Mouse (Mus musculus): ENCODE data around the gene Srgap3.
A peak's percentile ranks its signal among the peaks of the same experiment; 100 is the strongest.
"Not testable (repeated sequence)": the region's sequence is repeated elsewhere in the genome, so short reads cannot be mapped to it uniquely, and the experiment has no call there.

The Srgap3 gene

DNA sequence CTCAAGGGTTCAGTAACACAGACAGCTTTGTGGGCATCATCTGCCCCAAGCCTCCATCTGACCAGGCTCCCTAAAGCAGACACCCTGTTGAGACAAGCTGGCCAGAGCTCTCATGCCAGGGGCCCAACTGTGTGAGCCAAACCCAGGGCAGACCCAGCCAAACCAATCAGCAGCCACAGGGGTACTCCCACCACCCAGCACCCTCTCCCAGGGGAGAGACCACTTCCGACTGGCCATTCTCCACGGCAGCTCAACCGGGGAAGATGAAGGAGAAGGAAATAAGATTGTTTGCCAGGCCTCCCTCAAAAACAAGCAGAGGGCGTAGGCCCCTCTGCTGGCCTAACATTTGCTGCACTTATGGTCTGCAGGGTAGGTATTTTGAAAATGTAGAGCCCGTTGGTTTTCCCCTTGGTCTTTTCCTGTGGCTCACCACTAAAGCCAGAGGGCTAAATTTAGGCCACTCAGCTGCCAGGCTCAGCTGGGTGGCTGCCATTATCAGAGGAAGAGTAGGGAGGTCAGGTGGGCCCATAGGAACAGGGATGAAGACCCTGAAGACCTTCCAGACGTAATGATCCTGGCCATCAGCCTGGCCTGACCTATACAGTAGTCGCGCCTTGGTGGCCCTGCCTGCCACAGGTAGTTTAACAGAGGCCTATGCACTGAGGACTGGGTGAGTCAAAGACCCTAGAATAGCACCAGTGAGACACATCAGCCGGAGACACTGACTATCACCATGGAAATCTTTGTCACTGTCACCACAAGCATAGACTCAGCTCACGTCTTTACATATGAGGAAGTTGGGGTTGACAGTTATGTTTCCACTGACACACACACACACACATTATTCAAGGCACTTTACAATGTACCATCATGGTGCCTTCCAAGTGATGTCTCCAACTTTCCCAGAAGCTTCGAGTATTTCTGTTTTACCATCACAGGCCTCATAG is 85.4 kb downstream of the Srgap3 start:
- no peak for DNase-seq (ENCODE audit: low read depth)

DNA sequence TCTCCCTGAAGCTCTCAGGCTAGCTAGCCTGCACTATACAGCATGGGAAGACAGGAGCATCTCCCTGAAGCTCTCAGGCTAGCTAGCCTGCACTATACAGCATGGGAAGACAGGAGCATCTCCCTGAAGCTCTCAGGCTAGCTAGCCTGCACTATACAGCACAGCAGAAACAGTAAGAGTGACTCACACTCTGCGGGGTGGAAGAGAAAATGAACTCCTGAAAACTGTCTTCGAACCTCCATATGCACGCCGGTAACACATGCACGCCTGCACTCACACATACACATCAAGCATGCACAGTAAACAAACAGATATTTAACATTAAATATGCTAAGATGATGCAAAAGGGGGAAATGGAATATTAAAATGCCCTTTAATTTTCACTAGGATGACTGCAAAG is 86.8 kb downstream of the Srgap3 start:
- DNase-seq (ENCODE audit: low read depth), result not testable (repeated sequence)

DNA sequence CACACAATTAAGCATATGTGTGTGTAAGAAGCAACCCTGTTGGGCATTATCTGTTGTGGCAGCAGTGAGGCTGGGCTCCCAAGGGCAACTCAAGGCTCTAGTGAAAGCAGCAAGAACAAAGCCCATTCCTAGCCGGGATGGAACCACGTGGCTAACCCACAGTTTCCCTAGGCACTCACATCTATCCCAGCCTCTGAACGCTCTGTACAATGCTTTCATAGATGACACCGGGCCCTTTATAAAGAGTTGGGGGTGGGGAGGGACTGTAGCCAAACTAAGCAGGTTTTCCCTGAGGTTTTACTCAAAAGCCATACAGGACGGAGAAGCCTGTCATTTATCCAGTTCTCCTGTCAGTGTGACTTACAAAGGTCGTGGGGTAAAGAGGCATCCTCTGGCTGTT is 90.0 kb downstream of the Srgap3 start:
- no peak for DNase-seq (ENCODE audit: low read depth)

DNA sequence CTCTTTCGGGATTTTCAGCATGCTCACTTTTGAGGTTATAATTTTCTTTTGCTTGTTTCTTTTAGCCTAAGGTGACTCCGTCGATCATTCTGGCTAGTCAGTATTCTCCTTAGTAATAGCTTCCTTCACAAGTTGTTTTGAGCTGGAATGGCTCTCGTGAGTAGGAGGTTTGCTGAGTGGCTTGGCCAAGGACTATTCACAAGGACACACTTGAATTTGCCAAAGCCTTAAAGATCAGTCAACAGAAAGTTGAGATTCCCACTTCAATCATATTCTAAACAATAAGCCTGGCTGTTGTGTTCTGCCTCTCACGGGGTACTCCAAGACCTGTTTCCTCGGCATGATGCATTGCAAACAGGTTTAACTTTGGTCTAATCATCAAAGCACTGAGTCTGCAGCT is 91.9 kb downstream of the Srgap3 start:
- DNase-seq (ENCODE audit: low read depth), result no peak

DNA sequence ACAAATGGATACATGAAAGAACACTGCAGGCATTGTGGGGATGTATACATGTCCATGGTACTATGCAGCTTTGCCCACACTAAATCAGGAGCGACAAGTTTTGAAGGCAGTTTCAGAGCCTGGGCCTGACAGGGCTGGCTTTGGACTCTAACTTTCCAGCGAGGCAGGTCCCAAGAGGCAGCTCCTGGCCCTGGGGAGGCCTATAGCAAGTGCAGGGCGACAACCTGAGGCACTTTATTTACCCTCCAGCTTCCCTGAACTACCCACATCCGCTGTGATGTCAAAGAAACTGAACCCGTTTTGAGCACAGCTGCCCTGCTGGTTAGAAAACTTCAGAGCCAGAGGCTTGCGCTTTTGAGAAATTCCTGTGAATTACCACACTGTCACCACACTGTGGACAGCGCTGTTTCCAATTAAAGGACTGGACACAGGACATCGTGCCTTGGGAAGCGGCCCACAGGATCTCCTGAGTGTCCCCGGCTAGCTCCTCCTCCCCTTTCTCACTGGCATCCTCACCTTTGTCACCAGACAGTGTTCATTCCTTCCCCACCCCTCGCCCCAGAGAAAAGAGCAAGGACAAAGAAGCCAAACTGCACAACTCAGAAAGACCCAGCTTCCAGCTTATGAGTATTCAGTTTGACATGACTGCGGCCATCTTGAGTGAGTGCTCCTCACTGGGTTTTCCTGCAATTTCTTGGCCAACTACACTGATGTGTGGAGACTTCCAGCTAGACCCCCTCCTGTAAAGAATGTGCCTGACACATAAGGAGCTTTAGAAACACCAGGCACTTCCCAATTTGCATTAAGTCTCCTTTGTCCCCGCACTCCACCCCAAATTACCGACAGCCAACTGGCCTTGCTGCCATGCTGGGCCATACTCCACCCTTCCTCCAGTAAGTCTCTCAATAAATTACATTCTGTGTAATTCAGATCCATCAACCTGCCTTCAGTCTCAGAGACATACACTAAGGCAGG is 94.5 kb downstream of the Srgap3 start:
- no peak for DNase-seq (ENCODE audit: low read depth)

DNA sequence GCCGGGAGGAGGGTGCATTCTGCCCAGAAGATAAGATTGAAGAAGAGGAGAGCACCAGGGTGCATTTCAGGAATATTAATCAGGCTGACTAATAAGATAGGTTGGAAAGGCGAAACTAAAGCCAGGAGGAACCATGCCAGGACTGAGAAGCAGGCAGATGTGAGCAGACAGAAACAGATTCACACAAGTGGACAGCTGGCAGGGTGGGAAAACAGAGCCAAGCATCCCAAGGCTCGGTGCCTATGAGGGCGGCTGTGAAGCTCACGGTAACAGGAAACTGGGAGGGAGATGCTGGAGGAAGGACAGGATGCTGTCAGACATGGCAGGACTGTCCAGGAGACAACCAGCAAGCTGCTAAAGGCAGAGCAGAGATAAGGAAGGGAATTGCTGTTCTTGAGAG is 96.3 kb downstream of the Srgap3 start:
- peak; percentile 58 for DNase-seq (ENCODE audit: low read depth)

DNA sequence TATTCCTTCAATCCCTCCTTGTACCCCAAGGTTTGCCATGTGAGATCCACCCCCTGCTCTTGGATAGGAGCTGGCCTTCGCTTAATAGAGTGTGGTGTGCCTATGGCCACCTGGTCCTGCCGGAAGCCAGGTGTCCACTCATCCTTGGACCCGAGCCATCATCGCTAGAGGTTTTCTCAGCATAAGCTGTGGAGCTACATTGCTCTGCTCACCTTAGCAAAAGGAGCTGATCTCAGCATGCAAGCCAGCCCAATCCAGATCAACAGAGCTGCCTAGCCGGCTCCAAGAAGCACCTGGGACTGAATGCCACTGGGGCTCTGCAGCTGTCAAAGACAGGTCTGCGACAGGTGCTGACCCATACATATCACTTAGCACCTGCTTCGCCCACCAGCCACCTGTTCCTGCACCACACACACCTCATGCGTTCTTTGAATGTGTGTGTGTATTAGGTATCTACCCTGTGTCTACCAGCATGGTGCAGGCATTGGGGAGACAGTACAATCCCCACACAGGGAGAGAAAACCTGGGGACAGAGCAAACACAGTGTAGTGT is 98.4 kb downstream of the Srgap3 start:
- no peak for DNase-seq (ENCODE audit: low read depth)

DNA sequence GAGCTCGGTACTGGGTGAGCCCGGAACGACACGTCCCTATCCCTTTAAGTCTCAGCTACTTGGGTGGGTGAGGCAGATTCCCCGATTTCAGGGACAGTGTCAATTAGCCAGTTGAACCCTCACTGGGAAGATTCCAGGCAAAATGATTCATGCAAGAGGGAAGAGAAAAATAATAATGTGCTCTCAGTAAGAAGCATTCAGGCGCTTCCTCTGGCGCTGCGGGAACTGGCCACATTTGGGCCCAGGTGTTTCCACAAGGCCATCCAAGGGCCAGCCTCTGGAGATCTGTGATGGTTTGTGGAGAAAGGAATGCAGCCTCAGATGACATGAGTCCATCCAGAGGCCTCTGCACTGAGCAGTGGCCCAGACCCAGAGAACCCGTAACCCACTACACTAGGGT is 100.2 kb downstream of the Srgap3 start:
- no peak for DNase-seq (ENCODE audit: low read depth)

DNA sequence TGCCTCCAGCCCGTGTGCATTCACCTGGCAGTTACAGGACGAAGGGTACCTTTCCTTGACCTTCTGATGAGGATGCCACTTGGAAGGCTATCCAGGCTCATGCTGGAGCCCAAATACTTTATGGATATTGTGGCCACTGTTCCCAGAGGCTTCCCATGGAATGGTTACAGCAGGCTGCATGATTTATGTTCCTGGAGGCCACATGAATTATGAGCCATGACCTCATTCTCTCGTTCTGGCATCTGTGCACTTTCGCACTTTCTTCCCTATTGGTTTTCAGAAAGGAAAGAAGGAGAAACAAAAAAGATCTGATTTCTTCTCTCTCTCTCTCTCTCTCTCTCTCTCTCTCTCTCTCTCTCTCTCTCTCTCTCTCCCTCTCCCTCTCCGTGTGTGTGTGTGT is 104.6 kb downstream of the Srgap3 start:
- DNase-seq (ENCODE audit: low read depth), result peak; percentile 75

DNA sequence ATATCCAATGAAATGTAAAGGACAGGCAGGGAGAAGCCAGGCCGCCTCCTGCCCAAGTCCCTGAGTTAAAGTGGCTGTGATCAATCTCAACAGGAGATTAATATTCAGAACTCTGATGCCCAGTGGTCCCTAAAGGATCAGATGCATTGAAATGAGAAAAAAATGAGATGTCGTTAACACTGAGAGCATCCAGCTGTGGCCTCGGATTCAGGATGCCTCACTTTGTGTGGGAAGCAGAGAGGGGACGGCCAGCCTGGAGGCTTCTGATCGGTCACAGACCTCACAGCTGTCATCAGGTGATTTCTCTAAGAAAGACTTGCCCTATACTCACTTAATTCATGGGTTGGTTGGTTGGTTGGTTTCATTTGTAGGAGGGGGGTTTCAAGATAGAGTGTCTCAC is 106.7 kb downstream of the Srgap3 start:
- no peak for DNase-seq (ENCODE audit: low read depth)

DNA sequence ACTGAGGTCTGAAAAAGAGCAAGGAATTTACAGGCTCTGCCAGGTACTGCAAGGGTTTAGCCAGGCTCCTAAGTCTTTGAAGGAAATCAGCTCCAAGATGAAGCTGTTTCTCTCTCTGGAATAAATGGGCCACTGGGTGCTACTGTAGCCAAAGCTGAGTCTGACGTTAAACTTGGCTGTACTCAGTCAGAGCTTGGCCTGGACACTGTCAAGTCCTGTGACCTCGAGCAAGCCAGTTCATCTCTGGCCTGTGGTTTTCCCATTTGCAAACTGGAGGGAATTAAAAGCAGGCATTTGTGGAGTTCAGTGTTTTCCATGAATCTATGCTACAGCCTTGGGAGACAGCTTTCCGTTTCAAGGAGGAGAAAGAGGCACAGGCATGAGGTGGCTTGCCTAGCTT is 107.7 kb downstream of the Srgap3 start:
- peak; percentile 41 for DNase-seq (ENCODE audit: low read depth)

DNA sequence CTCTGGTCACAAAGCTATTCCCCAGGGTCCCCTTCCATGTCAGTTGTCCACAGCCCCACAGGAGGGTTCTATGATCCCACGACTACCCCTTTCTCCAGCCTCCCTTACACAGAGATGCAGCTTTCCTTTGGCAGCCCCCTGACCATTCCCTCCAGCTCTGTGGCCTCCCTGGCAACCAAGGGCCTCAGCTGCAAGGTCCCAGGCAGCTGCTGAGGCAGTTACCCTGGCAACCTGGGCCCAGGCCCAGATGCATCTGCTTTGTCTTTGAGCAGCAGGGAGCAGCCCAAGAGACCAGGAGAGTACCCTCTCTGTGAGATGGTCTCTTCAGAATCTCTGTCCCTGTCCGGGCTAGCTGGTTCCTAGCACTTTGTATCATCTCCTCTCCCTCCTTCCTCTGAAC is 108.2 kb downstream of the Srgap3 start:
- peak; percentile 31 for DNase-seq (ENCODE audit: low read depth)

DNA sequence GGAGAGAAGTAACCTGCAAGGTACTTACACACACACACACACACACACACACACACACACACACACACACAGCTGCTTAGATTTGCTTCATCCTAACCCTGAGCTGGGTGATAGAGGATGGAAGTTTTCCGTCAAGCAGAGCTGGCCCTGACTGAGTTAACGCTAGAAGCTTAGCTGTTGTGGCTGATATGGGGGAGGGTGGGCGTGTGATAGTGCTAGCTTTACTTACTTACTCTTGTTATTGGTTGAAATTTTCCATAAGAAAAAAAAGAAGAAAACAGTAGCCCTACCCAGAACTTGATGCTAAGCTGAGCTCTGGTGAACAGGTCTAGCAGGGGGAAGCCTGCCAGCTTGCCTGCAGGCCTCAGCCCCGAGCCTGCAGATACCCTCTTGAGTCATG is 110.4 kb downstream of the Srgap3 start:
- DNase-seq (ENCODE audit: low read depth), result no peak

DNA sequence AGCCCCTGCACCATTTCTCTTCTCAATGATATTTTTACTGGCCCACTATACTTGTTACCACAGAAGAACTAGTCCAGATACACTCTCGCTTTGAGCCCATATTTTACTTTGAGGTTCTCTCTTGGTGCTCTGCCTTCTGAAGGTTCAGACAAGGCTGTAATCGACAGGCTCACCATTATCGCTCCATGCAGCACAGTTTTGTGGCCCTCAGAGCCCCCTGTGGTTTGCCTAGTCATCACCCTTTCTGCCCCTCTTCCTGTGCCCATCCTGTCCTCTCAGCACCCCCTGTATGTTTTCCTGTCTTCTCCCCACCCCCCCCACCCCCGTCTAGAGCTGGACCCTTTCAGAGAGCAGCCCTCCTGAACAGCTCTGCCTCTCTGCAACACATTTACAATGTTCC is 111.7 kb downstream of the Srgap3 start:
- no peak for DNase-seq (ENCODE audit: low read depth)

DNA sequence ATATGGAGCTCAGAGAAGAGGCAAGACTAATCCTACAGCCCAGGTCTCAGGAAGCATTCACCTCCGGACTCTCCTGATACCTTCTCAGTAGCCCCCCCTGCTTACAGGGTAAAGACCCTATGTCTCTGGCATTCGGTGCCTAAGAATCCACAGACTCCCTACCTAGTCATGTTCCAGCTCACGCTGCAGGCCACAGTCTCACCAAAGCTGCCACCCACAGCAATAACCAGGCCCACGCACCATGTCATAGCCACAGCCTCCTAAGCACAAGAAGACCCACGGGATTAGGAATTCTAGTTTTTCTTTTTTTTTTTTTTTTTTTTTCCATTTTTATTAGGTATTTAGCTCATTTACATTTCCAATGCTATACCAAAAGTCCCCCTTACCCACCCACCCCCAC is 112.6 kb downstream of the Srgap3 start:
- no peak for DNase-seq (ENCODE audit: low read depth)

DNA sequence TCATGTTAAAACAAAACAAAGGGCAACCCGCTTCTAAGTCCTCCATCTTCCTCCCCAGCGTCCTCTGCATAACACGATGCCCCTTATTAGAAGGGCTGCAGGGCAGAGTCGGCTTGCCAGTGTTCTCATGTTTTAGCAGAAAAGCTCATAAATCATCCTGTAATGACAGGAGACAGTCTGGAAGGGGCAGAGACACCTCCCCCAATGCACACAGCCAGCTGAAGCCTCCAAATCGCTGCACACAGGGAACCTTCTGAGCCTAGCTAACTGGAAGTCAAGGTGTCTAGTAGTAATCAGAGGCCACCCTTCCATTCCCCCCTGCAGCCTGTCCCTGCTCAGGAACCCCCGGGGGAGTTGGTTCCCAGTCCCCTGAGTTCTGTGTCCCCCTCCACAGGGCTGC is 113.3 kb downstream of the Srgap3 start:
- DNase-seq (ENCODE audit: low read depth), result peak; percentile 36

DNA sequence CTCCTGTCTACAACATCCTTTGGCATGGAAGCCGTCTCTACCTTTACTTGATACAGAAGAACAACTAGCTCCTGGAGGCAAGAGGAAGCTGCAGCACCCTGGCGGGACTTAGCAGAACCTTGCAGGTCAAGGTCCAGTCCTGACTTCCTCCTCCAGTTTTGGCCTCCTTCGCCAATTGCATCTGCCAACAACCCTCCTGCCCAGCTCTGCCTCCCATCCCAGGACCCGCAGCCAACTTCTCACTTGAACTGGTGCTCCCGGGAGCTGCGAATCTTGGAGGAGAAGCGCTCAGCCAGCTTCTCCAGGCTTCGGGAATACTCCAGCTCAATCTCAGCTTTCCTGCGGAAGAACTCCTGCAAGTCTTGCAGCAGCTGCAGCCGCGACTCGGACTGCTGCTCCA is 117.9 kb downstream of the Srgap3 start:
- no peak for DNase-seq (ENCODE audit: low read depth)

DNA sequence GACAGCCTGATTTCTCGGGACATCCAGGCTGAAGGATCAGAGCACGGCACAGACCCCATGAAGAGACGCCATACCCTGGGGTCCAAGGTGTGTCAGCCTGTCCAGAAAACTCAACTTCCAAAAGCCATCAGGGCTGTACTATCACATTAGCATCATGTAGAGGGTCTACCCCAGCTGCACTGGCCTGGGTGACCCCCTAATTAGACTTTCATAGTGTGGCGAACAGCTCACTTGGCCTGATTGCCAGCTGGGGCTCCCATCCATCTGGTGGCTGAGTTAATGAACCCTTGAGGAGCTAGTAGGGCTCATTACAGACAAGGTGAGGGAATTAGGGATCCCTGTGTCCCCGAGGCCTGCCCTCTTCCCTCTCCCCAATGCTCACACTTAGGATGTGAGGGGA is 118.6 kb downstream of the Srgap3 start:
- DNase-seq (ENCODE audit: low read depth), result no peak

DNA sequence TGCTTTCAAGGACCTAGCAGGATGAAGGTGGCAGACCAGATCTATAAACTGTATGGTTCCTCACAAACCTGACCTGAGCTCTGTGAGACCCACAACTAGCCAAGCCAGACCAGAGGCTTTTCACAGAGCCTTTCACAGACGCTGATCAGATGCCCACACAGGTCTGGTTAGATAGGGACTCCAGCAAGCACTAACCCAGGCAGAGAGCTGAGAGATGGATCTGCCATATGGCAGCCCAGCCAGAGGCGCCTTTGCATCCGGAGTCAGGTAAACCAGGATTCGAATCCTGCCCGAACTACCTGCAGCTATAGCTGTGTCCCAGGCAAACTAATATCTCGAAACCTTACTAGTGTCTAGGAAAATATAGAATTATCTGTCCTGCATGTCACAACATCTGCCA is 121.4 kb downstream of the Srgap3 start:
- no peak for DNase-seq (ENCODE audit: low read depth)

DNA sequence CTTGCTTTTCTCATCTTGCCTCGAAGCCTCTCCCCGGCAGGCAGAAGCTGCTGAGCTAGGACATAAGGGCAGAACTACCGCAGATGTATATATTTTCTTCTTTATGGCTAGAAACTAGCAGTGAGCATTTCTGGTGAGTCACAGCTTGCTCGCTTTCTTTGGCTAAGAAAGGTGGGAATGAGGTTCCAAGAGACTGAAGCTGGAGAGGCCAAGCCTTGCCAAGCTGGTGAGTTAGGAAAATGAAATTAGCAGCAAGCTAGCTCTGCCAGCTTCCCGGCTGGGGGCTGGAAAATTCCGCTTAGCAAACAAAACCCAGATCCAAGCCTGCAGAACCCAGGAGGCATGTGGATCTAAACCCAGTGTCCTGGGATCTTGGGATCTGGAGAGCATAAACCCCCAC is 124.0 kb downstream of the Srgap3 start:
- peak; percentile 87 for DNase-seq (ENCODE audit: low read depth)

DNA sequence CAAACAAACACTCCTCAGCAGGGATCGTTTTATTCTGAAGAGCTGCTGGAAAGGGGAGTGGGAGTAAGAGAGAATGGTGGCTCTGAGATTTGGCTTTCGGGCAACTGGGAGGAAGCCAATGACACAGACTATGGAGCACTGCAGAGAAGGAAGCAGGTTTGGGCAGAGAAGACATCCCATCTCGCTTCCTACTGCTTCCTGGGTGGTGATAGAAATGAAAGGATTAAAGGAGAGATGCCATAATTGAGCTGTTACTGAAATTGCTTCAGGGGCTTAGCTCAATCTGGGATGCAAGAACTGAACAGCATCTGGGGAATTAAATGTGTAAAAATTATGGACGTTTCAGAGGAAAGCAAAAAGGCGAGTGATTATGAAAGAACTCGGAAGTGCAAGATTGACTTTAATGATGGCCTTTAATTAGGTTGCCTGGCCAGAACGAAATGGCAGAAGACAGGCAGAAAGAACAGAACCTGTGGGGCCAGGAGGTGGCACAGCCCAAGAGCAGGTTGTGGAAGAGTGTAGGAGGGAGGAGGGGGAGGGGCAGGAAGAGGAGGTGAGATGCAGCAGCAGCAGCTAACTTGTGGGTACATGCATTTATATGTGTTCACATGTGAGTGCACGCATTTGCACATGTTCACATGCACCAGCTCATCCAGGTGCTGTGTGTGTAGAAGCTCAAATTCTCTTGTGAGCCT is 126.6 kb downstream of the Srgap3 start:
- DNase-seq (ENCODE audit: low read depth), result no peak

DNA sequence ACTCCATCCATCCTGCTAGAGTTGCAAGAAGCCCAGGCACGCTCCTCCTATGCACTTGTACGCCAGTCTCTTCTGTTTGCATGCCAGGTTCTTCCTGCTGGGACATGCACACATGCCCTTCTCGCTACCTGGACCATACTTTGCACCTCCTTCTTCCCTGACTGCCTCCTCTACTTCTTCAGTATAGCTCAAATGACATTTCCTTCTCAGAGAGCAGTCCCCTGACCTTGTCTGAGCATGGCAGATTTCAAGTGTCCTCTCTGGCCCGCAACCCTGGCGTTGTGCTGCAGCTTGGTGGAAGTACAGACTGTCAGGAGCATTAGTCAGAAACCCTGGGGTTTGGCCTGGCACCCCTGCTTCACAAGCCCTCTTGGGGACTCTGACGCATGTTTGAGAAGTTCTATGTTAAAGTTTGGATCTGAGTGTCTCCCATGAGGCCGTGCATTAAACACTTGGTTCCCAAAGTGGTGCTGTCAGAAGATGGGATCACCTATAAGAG is 128.6 kb downstream of the Srgap3 start:
- DNase-seq (ENCODE audit: low read depth), result no peak
